Mouse (Mus musculus) bone marrow macrophage, adult 2 months (primary cell): ENCODE data around the gene Farp1.

Source experiments
- CTCF ChIP-seq: IDR thresholded peaks from 2 replicates; pipeline ENCODE4 v1.5.1; 2012; ENCODE audit warnings: low read depth, mild to moderate bottlenecking, low read length, moderate library complexity
- POLR2A ChIP-seq: IDR thresholded peaks from 2 replicates; pipeline ENCODE4 v1.6.1; 2012; ENCODE audit warnings: mild to moderate bottlenecking, low read depth, low read length, borderline replicate concordance

- TF ChIP-seq CTCF (no peak), POLR2A (no peak)
Observed at GRCm38 (mm10) chr14:121107707-121108285, 72.8 kb downstream of the Farp1 start.
